Mouse (Mus musculus) embryo, embryonic 11 days (tissue): ENCODE results near the gene Hoxb8.

Experiments used
- DNase-seq: peaks from one replicate; pipeline ENCODE4 v3.0.0-alpha.2; 2015

Hoxb8 gene

GRCm38 (mm10) chr11:96317608-96318367 lies 36.1 kb downstream of the Hoxb8 start, which contains the start of gene Hoxb4:
TSS of gene Hoxb4 (plus strand) at chr11:96318267.
- peak; percentile 72 for DNase-seq

GRCm38 (mm10) chr11:96318368-96319070 lies 36.8 kb downstream of the Hoxb8 start:
- peak; percentile 91 for DNase-seq

- DNase-seq: peak; percentile 85
Observed at GRCm38 (mm10) chr11:96319071-96319902, 37.6 kb downstream of the Hoxb8 start.

- no peak for DNase-seq
Observed at GRCm38 (mm10) chr11:96319910-96320309, 38.2 kb downstream of the Hoxb8 start.

- no peak for DNase-seq
Observed at GRCm38 (mm10) chr11:96320688-96321087, 39.0 kb downstream of the Hoxb8 start.

- DNase-seq: no peak
Observed at GRCm38 (mm10) chr11:96321846-96322245, 40.1 kb downstream of the Hoxb8 start.

- no peak for DNase-seq
Observed at GRCm38 (mm10) chr11:96322738-96323137, 41.0 kb downstream of the Hoxb8 start.

GRCm38 (mm10) chr11:96323154-96323553 lies 41.4 kb downstream of the Hoxb8 start, which contains the start of gene Hoxb3:
TSS of gene Hoxb3 (plus strand) at chr11:96323326.
- DNase-seq: no peak

GRCm38 (mm10) chr11:96324125-96324524 lies 42.4 kb downstream of the Hoxb8 start:
- peak; percentile 76 for DNase-seq

GRCm38 (mm10) chr11:96324965-96325364 lies 43.3 kb downstream of the Hoxb8 start:
- DNase-seq: no peak

- peak; percentile 78 for DNase-seq
Observed at GRCm38 (mm10) chr11:96325747-96326212, 44.1 kb downstream of the Hoxb8 start.

- DNase-seq: no peak
Observed at GRCm38 (mm10) chr11:96326705-96327104, 45.0 kb downstream of the Hoxb8 start.

- DNase-seq: no peak
Observed at GRCm38 (mm10) chr11:96327122-96327521, 45.4 kb downstream of the Hoxb8 start.

- DNase-seq: no peak
Observed at GRCm38 (mm10) chr11:96327750-96328149, 46.0 kb downstream of the Hoxb8 start.

- no peak for DNase-seq
Observed at GRCm38 (mm10) chr11:96328605-96329004, 46.9 kb downstream of the Hoxb8 start.

- DNase-seq: no peak
Observed at GRCm38 (mm10) chr11:96332105-96332504, 50.4 kb downstream of the Hoxb8 start.

- peak; percentile 76 for DNase-seq
Observed at GRCm38 (mm10) chr11:96332618-96333032, 50.9 kb downstream of the Hoxb8 start.

GRCm38 (mm10) chr11:96333241-96334001 lies 51.7 kb downstream of the Hoxb8 start:
- no peak for DNase-seq

- no peak for DNase-seq
Observed at GRCm38 (mm10) chr11:96334002-96334364, 52.3 kb downstream of the Hoxb8 start.
